ENCODE assay signal across 10 mouse cellular contexts in genomic region chr15:19360650-19361049, GRCm38 (mm10).
DNase-seq lines count a peak whose midpoint lies in the region; ATAC-seq and TF ChIP-seq lines count a peak whose summit lies in the region.
"Had no signal": no experiment of that assay in that cellular context is flagged by ENCODE, and none has a peak within 500 bp of the region (broad histone marks: within the 10 kb centered on the region; RNA-seq: fewer than 3 reads in every experiment).

No protein-coding gene starts in this region.

- intact Hi-C loops in left cerebral cortex, postnatal 4 days (cut with DNase I) = no loop called here

- no peaks in the 10 kb centered on the region for H3K9me3 ChIP-seq in forebrain, embryonic 12.5 days
- H3K9me3 ChIP-seq in forebrain, embryonic 11.5 days (ENCODE audit: control insufficient read depth, low read length) = no peaks in the 10 kb centered on the region
- no peaks in the 10 kb centered on the region for H3K9me3 ChIP-seq in ES-Bruce4 (replicated peaks; ENCODE audit: control insufficient read depth, insufficient read depth, low read length, poor library complexity, severe bottlenecking)
- no peaks in the 10 kb centered on the region for H3K9me3 ChIP-seq in forebrain, postnatal 0 days (ENCODE audit: low read length)
- H3K9me3 ChIP-seq: G1E had no signal

- H3K27ac ChIP-seq in forebrain, embryonic 12.5 days = no peak overlapping the region
- H3K27ac ChIP-seq in forebrain, embryonic 11.5 days (ENCODE audit: low read depth, low read length) = no peak overlapping the region
- no peak overlapping the region for H3K27ac ChIP-seq in ES-Bruce4 (ENCODE audit: insufficient read depth, low read length)
- H3K27ac ChIP-seq in forebrain, postnatal 0 days (ENCODE audit: low read depth, low read length) = no peak overlapping the region
- H3K27ac ChIP-seq: liver, embryonic 14.5 days had no signal

- H3K4me2 ChIP-seq in forebrain, embryonic 12.5 days = no peak overlapping the region
- no peak overlapping the region for H3K4me2 ChIP-seq in forebrain, embryonic 11.5 days (ENCODE audit: low read depth, low read length, severe bottlenecking)
- H3K4me2 ChIP-seq in forebrain, postnatal 0 days (ENCODE audit: low read depth) = no peak overlapping the region

- ATAC-seq in forebrain, embryonic 12.5 days (ENCODE audit: low FRiP score) = peak; percentile 46; the same call in 1 of the 2 replicates
- no peak for ATAC-seq in forebrain, embryonic 11.5 days (replicated peaks; ENCODE audit: low FRiP score)
- ATAC-seq in forebrain, postnatal 0 days = peak; percentile 88

- H3K36me3 ChIP-seq in forebrain, embryonic 12.5 days (replicated peaks) = no peaks in the 10 kb centered on the region
- no peaks in the 10 kb centered on the region for H3K36me3 ChIP-seq in forebrain, embryonic 11.5 days (ENCODE audit: control insufficient read depth, insufficient read depth, low read length)
- H3K36me3 ChIP-seq in ES-Bruce4 (ENCODE audit: control insufficient read depth, insufficient read depth, low read length, poor library complexity, severe bottlenecking) = no peaks in the 10 kb centered on the region
- no peaks in the 10 kb centered on the region for H3K36me3 ChIP-seq in forebrain, postnatal 0 days (ENCODE audit: insufficient read depth)
- H3K36me3 ChIP-seq: G1E had no signal

- TF ChIP-seq CTCF in ES-Bruce4 (IDR thresholded peaks at IDR 0.05; ENCODE audit: low read depth, low read length) = peak; percentile 11
- TF ChIP-seq CTCF in forebrain, postnatal 0 days (IDR thresholded peaks at IDR 0.05; ENCODE audit: low read depth) = peak; percentile 74

- DNase-seq in forebrain, embryonic 11.5 days (ENCODE audit: low spot score) = no peak
- DNase-seq in forebrain, postnatal 0 days = peak; percentile 66
- DNase-seq in left cerebral cortex, postnatal 4 days = peak; percentile 20
- no peak for DNase-seq in thymus, postnatal 36 days
- no peak for DNase-seq in gastrocnemius, adult 8-10 months (ENCODE audit: low spot score in 2 of 2)
- no peak for DNase-seq in adrenal gland, postnatal 25 days

- no peak overlapping the region for H3K9ac ChIP-seq in forebrain, embryonic 12.5 days
- H3K9ac ChIP-seq in forebrain, embryonic 11.5 days (ENCODE audit: low read length) = no peak overlapping the region
- no peak overlapping the region for H3K9ac ChIP-seq in ES-Bruce4 (ENCODE audit: low read depth, poor library complexity, severe bottlenecking)
- no peak overlapping the region for H3K9ac ChIP-seq in forebrain, postnatal 0 days
- H3K9ac ChIP-seq: liver, embryonic 14.5 days had no signal

- no peaks in the 10 kb centered on the region for H3K27me3 ChIP-seq in forebrain, embryonic 12.5 days
- H3K27me3 ChIP-seq in forebrain, embryonic 11.5 days (ENCODE audit: control insufficient read depth, insufficient read depth, low read length) = no peaks in the 10 kb centered on the region
- no peaks in the 10 kb centered on the region for H3K27me3 ChIP-seq in ES-Bruce4 (ENCODE audit: control insufficient read depth, insufficient read depth, low read length, poor library complexity, severe bottlenecking)
- no peaks in the 10 kb centered on the region for H3K27me3 ChIP-seq in forebrain, postnatal 0 days (ENCODE audit: insufficient read depth, low read length)

- no peak for TF ChIP-seq POLR2A in ES-Bruce4 (IDR thresholded peaks at IDR 0.05; ENCODE audit: insufficient read depth, low read length)

- H3K4me3 ChIP-seq in forebrain, embryonic 12.5 days (replicated peaks) = no peak overlapping the region
- H3K4me3 ChIP-seq in forebrain, embryonic 11.5 days (ENCODE audit: low read depth, low read length) = no peak overlapping the region
- H3K4me3 ChIP-seq in ES-Bruce4 (ENCODE audit: low read depth, low read length) = no peak overlapping the region
- H3K4me3 ChIP-seq in forebrain, postnatal 0 days (ENCODE audit: low read depth, low read length) = no peak overlapping the region

- H3K4me1 ChIP-seq in forebrain, embryonic 12.5 days = no peaks in the 10 kb centered on the region
- H3K4me1 ChIP-seq in forebrain, embryonic 11.5 days (replicated peaks; ENCODE audit: control insufficient read depth, insufficient read depth, low read length) = no peaks in the 10 kb centered on the region
- H3K4me1 ChIP-seq in ES-Bruce4 (ENCODE audit: control insufficient read depth, insufficient read depth, low read length) = no peaks in the 10 kb centered on the region
- H3K4me1 ChIP-seq in forebrain, postnatal 0 days (ENCODE audit: insufficient read depth) = no peaks in the 10 kb centered on the region

- WGBS in forebrain, embryonic 12.5 days = 36% methylated on average over 3 of the region's 3 CpGs
- WGBS in forebrain, embryonic 11.5 days = 41% methylated on average over 3 of the region's 3 CpGs
- 19% methylated on average over 3 of the region's 3 CpGs for WGBS in forebrain, postnatal 0 days

- TF ChIP-seq EP300 in ES-Bruce4 (IDR thresholded peaks at IDR 0.05; ENCODE audit: insufficient read depth, low read depth, low read length) = no peak

Comparison
In these comparisons a context has a peak if more than half of its experiments do, and no peak if none do; other contexts are left out.
1. DNase-seq: peak in forebrain, postnatal 0 days (single experiment) and left cerebral cortex, postnatal 4 days (single experiment); none in forebrain, embryonic 11.5 days (single experiment), thymus, postnatal 36 days (0 of 2), gastrocnemius, adult 8-10 months (0 of 2) and adrenal gland, postnatal 25 days (single experiment).